Mouse (Mus musculus): ENCODE results near the gene Cmip. TPM values are rescaled to one million over a fixed set of nuclear protein-coding genes. Genes with fewer than 3 reads are reported as not detected.

Gene Cmip
- polyA plus RNA-seq, 1 experiment from 2014 or later = 9.4 TPM

- no peak for ATAC-seq (replicated peaks; ENCODE audit: insufficient number of reproducible peaks, insufficient read depth, low FRiP score, low read depth)
- no peaks in the 10 kb centered on the region for H3K36me3 ChIP-seq
- H3K9me3 ChIP-seq (replicated peaks) = no peaks in the 10 kb centered on the region
- no peaks in the 10 kb centered on the region; the same call in 1 of the 2 replicates for H3K4me1 ChIP-seq (replicated peaks)
- H3K4me3 ChIP-seq = no peak overlapping the region
- no peak overlapping the region for H3K4me2 ChIP-seq
- H3K27ac ChIP-seq = no peak overlapping the region
- WGBS = 74% methylated on average over 6 of the region's 6 CpGs
- no peaks in the 10 kb centered on the region for H3K27me3 ChIP-seq
- H3K9ac ChIP-seq = no peak overlapping the region
These were observed 137.0 kb downstream of the Cmip start for GRCm38 (mm10) chr8:117393853-117394252.

DNA sequence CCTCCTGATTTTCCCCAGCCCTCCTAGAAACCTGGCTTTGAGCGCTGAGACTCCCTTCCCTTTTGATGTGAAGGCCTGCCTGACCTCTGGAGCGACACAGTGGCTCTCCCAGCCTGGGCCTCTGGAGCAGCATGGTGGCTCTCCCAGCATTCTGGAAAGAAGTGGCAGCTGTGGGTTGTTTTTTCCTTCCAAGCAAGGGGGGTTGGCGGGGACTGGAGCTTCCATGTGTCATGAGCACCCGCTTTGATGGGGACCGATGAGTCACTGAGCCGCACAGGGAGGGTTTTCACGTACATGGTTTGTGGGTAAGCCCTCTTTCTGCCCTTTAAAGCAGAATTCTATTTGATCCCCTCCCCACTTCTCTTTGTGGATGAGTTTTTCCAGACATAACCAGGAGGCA, 138.2 kb downstream of the Cmip start:
- 0 out of 2 replicates have a peak, but pooled peaks have one; percentile 19 for ATAC-seq (replicated peaks; ENCODE audit: insufficient number of reproducible peaks, insufficient read depth, low FRiP score, low read depth)
- H3K4me2 ChIP-seq = no peak overlapping the region
- no peaks in the 10 kb centered on the region for H3K4me1 ChIP-seq (replicated peaks)
- no peaks in the 10 kb centered on the region for H3K27me3 ChIP-seq
- no peak overlapping the region for H3K27ac ChIP-seq
- no peaks in the 10 kb centered on the region for H3K9me3 ChIP-seq (replicated peaks)
- no peak overlapping the region for H3K9ac ChIP-seq
- WGBS = 77% methylated on average over 7 of the region's 7 CpGs
- no peaks in the 10 kb centered on the region for H3K36me3 ChIP-seq
- no peak overlapping the region for H3K4me3 ChIP-seq

DNA sequence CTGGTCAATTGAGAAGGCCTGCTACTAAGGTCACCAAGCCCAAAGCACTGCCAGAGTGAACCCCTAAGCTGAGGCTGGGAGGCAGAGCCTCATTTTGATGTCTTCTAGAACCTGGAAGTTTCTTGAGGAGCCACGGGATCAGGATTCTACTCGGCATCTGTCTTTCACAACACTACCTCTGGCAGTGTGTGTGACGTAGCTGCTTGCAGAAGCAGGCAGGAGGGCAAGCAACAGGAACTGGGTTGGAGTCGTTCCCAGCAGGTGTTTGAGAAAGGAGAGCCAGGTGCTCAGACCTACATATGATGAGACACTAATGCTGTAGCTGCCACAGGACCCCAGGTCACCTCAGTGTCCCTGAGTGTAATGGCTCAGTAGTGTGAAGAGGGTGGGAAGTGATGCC, 140.0 kb downstream of the Cmip start:
- no peak overlapping the region for H3K4me3 ChIP-seq
- no peaks in the 10 kb centered on the region for H3K36me3 ChIP-seq
- no peak for ATAC-seq (replicated peaks; ENCODE audit: insufficient number of reproducible peaks, insufficient read depth, low FRiP score, low read depth)
- 96% methylated on average over 4 of the region's 4 CpGs for WGBS
- no peaks in the 10 kb centered on the region for H3K27me3 ChIP-seq
- no peak overlapping the region for H3K4me2 ChIP-seq
- H3K9me3 ChIP-seq (replicated peaks) = no peaks in the 10 kb centered on the region
- no peak overlapping the region for H3K9ac ChIP-seq
- H3K4me1 ChIP-seq (replicated peaks) = no peaks in the 10 kb centered on the region
- no peak overlapping the region for H3K27ac ChIP-seq

DNA sequence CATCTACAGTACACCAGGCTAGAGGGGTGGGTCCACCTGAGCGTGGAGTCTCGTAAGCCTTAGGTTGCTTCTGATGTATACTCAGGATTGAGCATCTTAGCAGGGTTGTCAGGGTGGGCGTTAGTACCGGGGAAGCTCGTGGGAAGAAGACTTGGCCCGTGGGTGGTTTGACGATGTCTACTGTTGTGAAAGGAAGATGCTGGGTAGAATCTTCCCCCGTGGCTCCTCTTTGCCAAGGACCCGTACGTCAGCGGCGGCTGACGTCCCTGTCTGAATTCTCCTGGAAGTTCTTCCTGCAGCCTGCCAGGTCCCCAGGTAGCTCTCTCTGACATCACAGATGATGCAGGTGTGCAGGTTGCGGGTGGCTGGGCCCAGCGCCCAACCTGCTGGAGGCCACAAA, 140.9 kb downstream of the Cmip start:
- Histone ChIP-seq H3K9ac (no peak overlapping the region), H3K27me3 (no peaks in the 10 kb centered on the region), H3K4me3 (no peak overlapping the region), H3K36me3 (no peaks in the 10 kb centered on the region), H3K9me3 (replicated peaks) (no peaks in the 10 kb centered on the region), H3K4me1 (replicated peaks) (no peaks in the 10 kb centered on the region), H3K27ac (no peak overlapping the region), H3K4me2 (no peak overlapping the region)
- WGBS = 94% methylated on average over 15 of the region's 15 CpGs
- no peak for ATAC-seq (replicated peaks; ENCODE audit: insufficient number of reproducible peaks, insufficient read depth, low FRiP score, low read depth)

- H3K36me3 ChIP-seq = no peaks in the 10 kb centered on the region
- no peak overlapping the region for H3K9ac ChIP-seq
- no peak overlapping the region for H3K4me2 ChIP-seq
- no peak overlapping the region for H3K27ac ChIP-seq
- ATAC-seq (replicated peaks; ENCODE audit: insufficient number of reproducible peaks, insufficient read depth, low FRiP score, low read depth) = no peak
- peaks cover 13% of the 10 kb centered on the region for H3K4me1 ChIP-seq (replicated peaks)
- H3K27me3 ChIP-seq = no peaks in the 10 kb centered on the region
- H3K4me3 ChIP-seq = no peak overlapping the region
- H3K9me3 ChIP-seq (replicated peaks) = no peaks in the 10 kb centered on the region
- WGBS = 80% methylated on average over 8 of the region's 8 CpGs
These were observed 142.4 kb downstream of the Cmip start for GRCm38 (mm10) chr8:117399229-117399628.

- 82% methylated on average over 6 of the region's 6 CpGs for WGBS
- H3K4me3 ChIP-seq = no peak overlapping the region
- no peak overlapping the region for H3K27ac ChIP-seq
- H3K4me2 ChIP-seq = no peak overlapping the region
- H3K9me3 ChIP-seq (replicated peaks) = no peaks in the 10 kb centered on the region
- no peak for ATAC-seq (replicated peaks; ENCODE audit: insufficient number of reproducible peaks, insufficient read depth, low FRiP score, low read depth)
- H3K27me3 ChIP-seq = no peaks in the 10 kb centered on the region
- H3K9ac ChIP-seq = no peak overlapping the region
- no peaks in the 10 kb centered on the region for H3K36me3 ChIP-seq
- peaks cover 15% of the 10 kb centered on the region for H3K4me1 ChIP-seq (replicated peaks)
These were observed 144.0 kb downstream of the Cmip start for GRCm38 (mm10) chr8:117400820-117401219.

GRCm38 (mm10) chr8:117401880-117402279, 145.0 kb downstream of the Cmip start:
- Histone ChIP-seq H3K4me2 (no peak overlapping the region), H3K9ac (no peak overlapping the region), H3K36me3 (no peaks in the 10 kb centered on the region), H3K4me1 (replicated peaks) (peaks cover 15% of the 10 kb centered on the region), H3K27me3 (no peaks in the 10 kb centered on the region), H3K27ac (no peak overlapping the region), H3K9me3 (replicated peaks) (no peaks in the 10 kb centered on the region), H3K4me3 (no peak overlapping the region)
- ATAC-seq (replicated peaks; ENCODE audit: insufficient number of reproducible peaks, insufficient read depth, low FRiP score, low read depth) = no peak
- WGBS = 77% methylated on average over 14 of the region's 14 CpGs

GRCm38 (mm10) chr8:117402911-117403704, 146.2 kb downstream of the Cmip start:
- WGBS = 65% methylated on average over 9 of the region's 9 CpGs
- Histone ChIP-seq H3K9ac (no peak overlapping the region), H3K4me2 (peak overlapping the region; percentile 49), H3K9me3 (replicated peaks) (no peaks in the 10 kb centered on the region), H3K27ac (no peak overlapping the region; the same call in 1 of the 2 replicates), H3K36me3 (no peaks in the 10 kb centered on the region), H3K4me1 (replicated peaks) (peaks cover 15% of the 10 kb centered on the region), H3K27me3 (no peaks in the 10 kb centered on the region), H3K4me3 (peak overlapping the region; percentile 22; the same call in 1 of the 2 replicates)
- no peak for ATAC-seq (replicated peaks; ENCODE audit: insufficient number of reproducible peaks, insufficient read depth, low FRiP score, low read depth)

DNA sequence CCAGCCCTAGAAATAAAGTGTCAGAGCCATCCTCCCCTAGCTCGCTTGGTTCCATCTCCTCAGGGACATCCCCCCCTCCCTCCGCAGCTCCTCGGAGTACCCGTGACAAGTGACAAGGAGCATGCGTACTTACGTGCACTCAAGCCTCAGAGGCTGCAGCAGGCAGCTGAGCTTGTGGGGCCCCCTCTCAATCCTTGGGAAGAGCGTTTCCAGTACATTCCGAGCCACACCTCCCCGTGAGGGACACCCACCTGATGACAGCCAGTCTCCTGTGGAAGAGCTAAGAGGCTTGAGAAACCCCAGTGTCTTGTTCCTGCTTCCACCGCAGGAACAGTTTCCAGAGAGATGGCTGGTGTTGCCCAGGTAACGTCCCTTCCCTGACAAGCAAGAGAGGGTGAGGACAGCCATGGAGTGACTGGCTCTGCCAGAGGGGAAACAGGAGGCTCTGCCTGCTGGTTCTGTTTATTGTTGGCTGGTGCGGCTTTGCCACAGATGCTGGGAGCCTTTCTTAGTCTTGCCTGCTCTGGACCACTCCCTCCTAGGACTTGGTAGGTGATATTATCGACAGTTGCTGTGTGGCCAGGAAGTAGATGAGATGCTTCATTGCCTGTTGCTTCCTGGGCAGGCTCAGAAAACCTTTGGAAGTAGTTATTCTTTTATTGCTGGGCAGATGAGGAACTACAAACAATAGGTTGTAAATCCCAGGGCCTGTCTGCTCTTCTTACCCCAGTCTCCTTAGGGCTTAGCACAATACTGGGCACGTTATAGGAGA, 147.0 kb downstream of the Cmip start:
- 15% methylated on average over 14 of the region's 14 CpGs for WGBS
- no peaks in the 10 kb centered on the region for H3K27me3 ChIP-seq
- H3K9ac ChIP-seq = no peak overlapping the region
- peak overlapping the region; percentile 49; the same call in 1 of the 2 replicates for H3K27ac ChIP-seq
- H3K4me2 ChIP-seq = peak overlapping the region; percentile 49
- peak; percentile 47; the same call in 1 of the 2 replicates for ATAC-seq (replicated peaks; ENCODE audit: insufficient number of reproducible peaks, insufficient read depth, low FRiP score, low read depth)
- H3K36me3 ChIP-seq = no peaks in the 10 kb centered on the region
- no peaks in the 10 kb centered on the region for H3K9me3 ChIP-seq (replicated peaks)
- H3K4me1 ChIP-seq (replicated peaks) = peaks cover 15% of the 10 kb centered on the region
- H3K4me3 ChIP-seq = peak overlapping the region; percentile 22

DNA sequence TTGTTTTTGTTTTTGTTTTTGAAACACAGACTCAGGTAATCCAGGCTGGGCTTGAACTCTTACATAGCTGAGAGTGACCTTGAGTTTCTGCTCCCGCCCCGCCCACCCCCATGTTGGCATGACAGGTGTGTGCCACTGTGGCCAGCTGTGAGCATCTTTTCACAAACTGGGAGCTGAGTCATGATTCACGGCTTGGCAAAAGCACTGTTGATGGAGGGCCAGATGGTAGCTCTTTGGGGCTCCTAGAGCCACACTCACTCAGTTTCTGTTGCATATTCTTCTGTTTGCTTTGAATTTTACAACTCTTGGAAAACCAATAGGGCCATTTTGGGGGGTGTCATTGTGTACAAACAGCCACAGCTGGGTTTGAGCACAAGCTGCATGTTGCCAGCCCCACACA, 149.2 kb downstream of the Cmip start:
- no peaks in the 10 kb centered on the region for H3K27me3 ChIP-seq
- no peak for ATAC-seq (replicated peaks; ENCODE audit: insufficient number of reproducible peaks, insufficient read depth, low FRiP score, low read depth)
- no peaks in the 10 kb centered on the region for H3K9me3 ChIP-seq (replicated peaks)
- H3K27ac ChIP-seq = no peak overlapping the region
- WGBS = 95% methylated on average over 3 of the region's 3 CpGs
- H3K9ac ChIP-seq = no peak overlapping the region
- H3K4me3 ChIP-seq = no peak overlapping the region
- no peaks in the 10 kb centered on the region for H3K36me3 ChIP-seq
- H3K4me1 ChIP-seq (replicated peaks) = peaks cover 26% of the 10 kb centered on the region
- no peak overlapping the region for H3K4me2 ChIP-seq

DNA sequence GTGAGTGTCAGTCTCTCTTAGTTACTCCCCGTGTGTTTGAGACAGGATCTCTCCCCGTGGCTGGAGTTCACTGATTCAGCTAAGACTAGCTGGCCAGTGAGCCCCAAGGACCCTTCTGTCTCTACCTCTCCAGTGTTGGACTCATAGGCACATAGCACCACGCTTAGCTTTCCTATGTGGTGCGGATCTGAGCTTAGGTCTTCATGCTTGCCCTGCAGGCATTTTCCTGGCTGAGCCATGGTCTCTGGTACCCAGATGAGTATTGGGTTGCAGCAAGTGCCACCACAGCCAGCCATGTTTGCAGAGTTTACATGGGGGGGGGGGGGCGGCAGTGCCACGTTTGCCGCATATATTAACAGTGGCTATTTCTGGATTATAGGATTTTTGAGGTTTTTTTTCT, 151.8 kb downstream of the Cmip start:
- Histone ChIP-seq H3K27ac (no peak overlapping the region), H3K9me3 (replicated peaks) (no peaks in the 10 kb centered on the region), H3K4me1 (replicated peaks) (peaks cover 26% of the 10 kb centered on the region), H3K9ac (no peak overlapping the region), H3K4me2 (no peak overlapping the region), H3K4me3 (no peak overlapping the region), H3K27me3 (no peaks in the 10 kb centered on the region), H3K36me3 (no peaks in the 10 kb centered on the region)
- no peak for ATAC-seq (replicated peaks; ENCODE audit: insufficient number of reproducible peaks, insufficient read depth, low FRiP score, low read depth)
- 85% methylated on average over 7 of the region's 7 CpGs for WGBS

All from heart, embryonic 15.5 days (tissue).